Mouse (Mus musculus): ENCODE measurements around the gene Cyren. TPM values are rescaled to one million over a fixed set of nuclear protein-coding genes. Genes with fewer than 3 reads are reported as not detected.
A peak's percentile ranks its signal among the peaks of the same experiment; 100 is the strongest.

The Cyren gene
- total and polyA plus RNA-seq, 2 experiments: 2.0 to 3.2 TPM

- peaks cover 34% of the 10 kb centered on the region for H3K4me1 ChIP-seq (ENCODE audit: control insufficient read depth, insufficient read depth, low read length)
- no peak overlapping the region for H3K4me3 ChIP-seq (ENCODE audit: insufficient read depth, low read depth, low read length)
- H3K79me2 ChIP-seq (ENCODE audit: control insufficient read depth, insufficient read depth, low read length): no peaks in the 10 kb centered on the region; the same call in 1 of the 2 replicates
- DNase-seq (ENCODE audit: extremely low read depth, low read depth, low spot score): peak; percentile 70
- H3K27me3 ChIP-seq (ENCODE audit: control insufficient read depth, insufficient read depth, low read length): no peaks in the 10 kb centered on the region
- H3K27ac ChIP-seq (replicated peaks; ENCODE audit: insufficient read depth, low read depth, low read length): peak overlapping the region; percentile 90
- peaks cover 12% of the 10 kb centered on the region for H3K36me3 ChIP-seq (ENCODE audit: control insufficient read depth, insufficient read depth, low read length)
- 31% methylated on average over 18 of the region's 18 CpGs for WGBS
- 0 out of 2 replicates have a peak overlapping the region, but pooled peaks have one; percentile 15 for H3K9ac ChIP-seq (ENCODE audit: low read depth, low read length)
- no peak for TF ChIP-seq POLR2A (IDR thresholded peaks at IDR 0.05; ENCODE audit: extremely low read depth, insufficient read depth, low read length)
- no peak for TF ChIP-seq CTCF (IDR thresholded peaks at IDR 0.05; ENCODE audit: low read depth, low read length)
Observed at GRCm38 (mm10) chr6:34907696-34908260, 29.9 kb upstream of the Cyren start.

DNA sequence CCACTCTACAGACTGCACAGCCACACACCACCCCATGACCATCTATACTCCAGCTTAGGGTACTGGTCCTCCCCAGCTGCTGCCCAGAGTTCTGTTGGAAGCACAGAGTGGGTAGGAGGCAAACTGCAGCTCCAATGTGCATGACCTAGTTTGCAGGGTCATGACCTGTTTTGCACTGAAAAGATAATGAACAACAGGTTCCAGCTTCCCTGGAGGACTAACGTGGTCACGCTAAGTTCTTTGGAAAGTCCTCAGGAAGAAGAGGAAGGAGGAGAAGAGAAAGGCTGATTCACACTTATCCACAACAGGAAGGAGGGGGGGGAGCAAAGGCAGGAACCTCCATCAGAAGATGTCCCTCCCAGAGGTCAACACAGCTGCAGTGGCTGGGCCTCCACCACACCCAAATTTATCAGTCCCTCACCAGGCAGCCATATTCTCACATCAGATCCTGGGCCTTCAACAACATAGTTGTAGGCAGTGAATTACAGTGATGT, 29.3 kb upstream of the Cyren start:
- no peak overlapping the region; the same call in 1 of the 2 replicates for H3K9ac ChIP-seq (ENCODE audit: low read depth, low read length)
- no peak overlapping the region for H3K4me3 ChIP-seq (ENCODE audit: insufficient read depth, low read depth, low read length)
- WGBS: 13% methylated on average over 2 of the region's 2 CpGs
- DNase-seq (ENCODE audit: extremely low read depth, low read depth, low spot score): peak; percentile 89
- H3K27ac ChIP-seq (replicated peaks; ENCODE audit: insufficient read depth, low read depth, low read length): peak overlapping the region; percentile 90
- no peaks in the 10 kb centered on the region; the same call in 1 of the 2 replicates for H3K79me2 ChIP-seq (ENCODE audit: control insufficient read depth, insufficient read depth, low read length)
- H3K4me1 ChIP-seq (ENCODE audit: control insufficient read depth, insufficient read depth, low read length): peaks cover 37% of the 10 kb centered on the region
- H3K36me3 ChIP-seq (ENCODE audit: control insufficient read depth, insufficient read depth, low read length): peaks cover 14% of the 10 kb centered on the region
- no peaks in the 10 kb centered on the region for H3K27me3 ChIP-seq (ENCODE audit: control insufficient read depth, insufficient read depth, low read length)
- TF ChIP-seq POLR2A (IDR thresholded peaks at IDR 0.05; ENCODE audit: extremely low read depth, insufficient read depth, low read length) (no peak), CTCF (IDR thresholded peaks at IDR 0.05; ENCODE audit: low read depth, low read length) (no peak)

DNA sequence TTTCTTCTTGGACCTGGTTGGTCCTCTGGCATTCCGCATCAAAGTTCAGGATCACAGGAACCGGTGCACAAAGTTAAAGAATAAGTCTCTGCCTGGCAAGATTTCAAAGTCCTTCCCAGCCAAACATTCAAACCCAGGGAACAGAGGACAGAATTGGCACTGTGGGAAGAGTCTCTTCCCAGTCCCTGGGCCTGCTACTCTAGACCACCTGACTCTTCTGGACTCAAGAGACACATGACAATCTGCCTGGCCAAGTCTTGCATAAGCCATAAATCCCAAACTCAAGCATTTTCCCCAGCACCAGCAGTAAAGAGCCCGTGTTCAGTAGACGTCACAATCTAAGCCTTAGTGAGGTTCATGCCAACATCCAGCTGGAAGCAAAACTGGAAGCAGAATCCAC, 28.8 kb upstream of the Cyren start:
- Histone ChIP-seq H3K27me3 (ENCODE audit: control insufficient read depth, insufficient read depth, low read length) (no peaks in the 10 kb centered on the region), H3K79me2 (ENCODE audit: control insufficient read depth, insufficient read depth, low read length) (no peaks in the 10 kb centered on the region; the same call in 1 of the 2 replicates), H3K9ac (ENCODE audit: low read depth, low read length) (no peak overlapping the region), H3K36me3 (ENCODE audit: control insufficient read depth, insufficient read depth, low read length) (peaks cover 14% of the 10 kb centered on the region), H3K27ac (replicated peaks; ENCODE audit: insufficient read depth, low read depth, low read length) (peak overlapping the region; percentile 90), H3K4me3 (ENCODE audit: insufficient read depth, low read depth, low read length) (no peak overlapping the region), H3K4me1 (ENCODE audit: control insufficient read depth, insufficient read depth, low read length) (peaks cover 37% of the 10 kb centered on the region)
- 11% methylated on average over 4 of the region's 4 CpGs for WGBS
- TF ChIP-seq CTCF (IDR thresholded peaks at IDR 0.05; ENCODE audit: low read depth, low read length) (no peak), POLR2A (IDR thresholded peaks at IDR 0.05; ENCODE audit: extremely low read depth, insufficient read depth, low read length) (no peak)
- DNase-seq (ENCODE audit: extremely low read depth, low read depth, low spot score): peak; percentile 97

DNA sequence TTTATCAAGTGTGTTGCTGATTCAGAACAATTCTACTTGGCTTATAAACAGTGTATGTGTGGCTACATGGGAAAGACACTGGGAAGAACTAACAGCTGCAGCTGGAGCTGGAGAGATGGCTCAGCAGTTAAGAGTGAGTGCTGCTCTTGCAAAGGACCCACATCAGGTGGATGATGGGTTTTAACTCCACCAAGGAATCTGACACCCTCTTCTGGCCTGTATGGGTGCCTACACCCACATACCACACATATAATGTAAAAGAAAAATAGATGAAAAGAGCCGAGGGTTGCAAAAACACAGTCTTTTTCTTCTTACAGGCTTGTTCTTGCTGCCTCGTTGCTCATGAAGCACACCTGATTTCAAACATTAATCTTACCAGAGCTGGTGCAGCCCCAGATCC, 28.3 kb upstream of the Cyren start:
- peak overlapping the region; percentile 90 for H3K27ac ChIP-seq (replicated peaks; ENCODE audit: insufficient read depth, low read depth, low read length)
- no peak for TF ChIP-seq CTCF (IDR thresholded peaks at IDR 0.05; ENCODE audit: low read depth, low read length)
- TF ChIP-seq POLR2A (IDR thresholded peaks at IDR 0.05; ENCODE audit: extremely low read depth, insufficient read depth, low read length): no peak
- H3K9ac ChIP-seq (ENCODE audit: low read depth, low read length): no peak overlapping the region

DNA sequence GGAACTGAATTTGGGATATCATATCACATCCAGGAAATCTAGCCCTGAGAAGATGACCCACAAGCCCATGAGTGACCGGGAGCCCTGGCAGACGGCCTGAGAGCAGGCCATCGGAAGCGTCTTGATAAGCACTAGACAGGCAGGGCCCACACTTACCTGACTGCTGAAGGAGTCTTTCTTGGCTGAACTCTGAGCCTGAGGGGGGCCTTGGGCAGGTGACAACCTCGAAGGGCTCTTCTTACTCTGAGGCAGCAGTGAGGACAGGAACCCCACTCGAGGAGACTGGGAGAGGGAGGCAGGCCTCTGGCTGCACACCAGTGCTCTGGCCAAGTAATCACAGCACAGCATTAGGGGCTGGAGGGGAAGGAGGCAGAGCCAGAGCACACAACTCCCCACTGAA, 26.5 kb upstream of the Cyren start:
- Histone ChIP-seq H3K27ac (replicated peaks; ENCODE audit: insufficient read depth, low read depth, low read length) (no peak overlapping the region), H3K4me3 (ENCODE audit: insufficient read depth, low read depth, low read length) (no peak overlapping the region), H3K36me3 (ENCODE audit: control insufficient read depth, insufficient read depth, low read length) (peaks cover 16% of the 10 kb centered on the region), H3K9ac (ENCODE audit: low read depth, low read length) (no peak overlapping the region), H3K27me3 (ENCODE audit: control insufficient read depth, insufficient read depth, low read length) (no peaks in the 10 kb centered on the region), H3K4me1 (ENCODE audit: control insufficient read depth, insufficient read depth, low read length) (peaks cover 34% of the 10 kb centered on the region), H3K79me2 (ENCODE audit: control insufficient read depth, insufficient read depth, low read length) (no peaks in the 10 kb centered on the region; the same call in 1 of the 2 replicates)
- TF ChIP-seq POLR2A (IDR thresholded peaks at IDR 0.05; ENCODE audit: extremely low read depth, insufficient read depth, low read length): no peak
- 75% methylated on average over 6 of the region's 6 CpGs for WGBS
- no peak for DNase-seq (ENCODE audit: extremely low read depth, low read depth, low spot score)

More for the DNA sequence above, 28.3 kb upstream of the Cyren start:
- Histone ChIP-seq H3K79me2 (ENCODE audit: control insufficient read depth, insufficient read depth, low read length) (no peaks in the 10 kb centered on the region; the same call in 1 of the 2 replicates), H3K36me3 (ENCODE audit: control insufficient read depth, insufficient read depth, low read length) (peaks cover 14% of the 10 kb centered on the region), H3K27me3 (ENCODE audit: control insufficient read depth, insufficient read depth, low read length) (no peaks in the 10 kb centered on the region), H3K4me1 (ENCODE audit: control insufficient read depth, insufficient read depth, low read length) (peaks cover 37% of the 10 kb centered on the region), H3K4me3 (ENCODE audit: insufficient read depth, low read depth, low read length) (no peak overlapping the region)
- 22% methylated on average over 2 of the region's 2 CpGs for WGBS
- DNase-seq (ENCODE audit: extremely low read depth, low read depth, low spot score): no peak

DNA sequence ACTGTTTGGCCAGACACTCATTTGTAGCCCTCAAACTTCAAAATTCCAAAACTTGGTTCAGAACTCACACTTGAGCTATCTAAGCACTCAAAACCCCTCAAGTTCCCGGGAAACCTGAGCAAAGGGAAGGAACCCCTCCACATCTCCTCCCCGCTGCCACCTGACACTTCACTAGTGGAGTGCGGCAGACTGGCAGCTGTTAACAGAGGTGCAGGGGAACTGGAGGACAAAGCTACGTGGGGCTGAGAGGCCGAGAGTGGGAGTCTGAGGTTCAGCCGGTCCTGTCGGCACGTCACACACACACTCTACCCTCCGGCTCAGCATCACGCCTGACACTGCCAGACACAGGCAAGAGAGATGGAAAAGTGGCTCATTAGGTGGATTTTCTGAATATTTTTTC, 26.0 kb upstream of the Cyren start:
- H3K27ac ChIP-seq (replicated peaks; ENCODE audit: insufficient read depth, low read depth, low read length): no peak overlapping the region
- DNase-seq (ENCODE audit: extremely low read depth, low read depth, low spot score): no peak
- TF ChIP-seq POLR2A (IDR thresholded peaks at IDR 0.05; ENCODE audit: extremely low read depth, insufficient read depth, low read length) (no peak), CTCF (IDR thresholded peaks at IDR 0.05; ENCODE audit: low read depth, low read length) (no peak)
- H3K27me3 ChIP-seq (ENCODE audit: control insufficient read depth, insufficient read depth, low read length): no peaks in the 10 kb centered on the region
- no peak overlapping the region for H3K4me3 ChIP-seq (ENCODE audit: insufficient read depth, low read depth, low read length)
- H3K79me2 ChIP-seq (ENCODE audit: control insufficient read depth, insufficient read depth, low read length): no peaks in the 10 kb centered on the region; the same call in 1 of the 2 replicates
- H3K36me3 ChIP-seq (ENCODE audit: control insufficient read depth, insufficient read depth, low read length): peaks cover 16% of the 10 kb centered on the region
- H3K9ac ChIP-seq (ENCODE audit: low read depth, low read length): no peak overlapping the region
- WGBS: 92% methylated on average over 10 of the region's 10 CpGs
- peaks cover 34% of the 10 kb centered on the region for H3K4me1 ChIP-seq (ENCODE audit: control insufficient read depth, insufficient read depth, low read length)

Measured in liver, adult 2 months (tissue).